Mouse (Mus musculus): ENCODE data around the gene Zdhhc8. TPM values are rescaled to one million over a fixed set of nuclear protein-coding genes. Genes with fewer than 3 reads are reported as not detected.

Gene Zdhhc8
- not detected in 2 replicates for polyA plus RNA-seq (2012; ENCODE audit: insufficient read depth, insufficient read length, low replicate concordance, missing spikeins)

DNA sequence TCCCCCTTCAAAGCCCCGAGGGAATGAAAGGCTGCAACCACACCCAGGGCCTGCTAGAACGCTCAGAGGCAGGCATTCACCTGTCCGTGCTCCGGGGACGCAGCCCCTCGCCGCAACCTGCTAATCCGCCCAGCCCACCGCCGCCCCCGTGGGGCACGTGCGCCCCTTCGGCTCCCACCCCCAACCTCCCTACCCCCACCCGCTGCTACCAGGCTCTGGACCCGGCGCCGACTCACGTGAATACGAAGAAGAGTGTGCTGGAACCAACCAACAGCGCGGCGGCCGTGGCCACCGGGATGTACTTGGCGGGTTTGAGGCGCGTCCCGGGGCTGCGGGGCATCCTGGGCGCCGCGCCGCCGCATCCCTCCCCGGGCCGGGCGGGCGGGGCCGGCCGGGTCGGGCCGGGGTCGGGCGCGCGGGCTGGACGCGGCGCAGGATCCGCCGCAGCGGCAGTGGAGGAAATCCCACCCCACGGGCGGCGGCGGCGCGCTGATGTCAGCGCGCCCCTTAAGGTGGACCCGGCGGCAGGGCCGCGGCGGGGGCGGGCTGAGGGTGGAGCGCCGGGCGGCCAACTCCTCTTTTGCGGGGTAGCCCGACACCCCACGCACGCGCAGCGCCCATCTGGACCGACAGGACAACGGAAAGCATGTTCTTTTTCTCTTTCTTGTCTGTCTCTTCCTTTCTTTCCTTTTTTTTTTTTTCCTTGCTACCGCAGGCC is at the start of gene Zdhhc8:
Gene Zdhhc8 (minus strand): TSS at position 466 of the 718 bp plus-strand sequence.
- Histone ChIP-seq H3K4me3 (ENCODE audit: insufficient read depth, low read depth, low read length) (peak within 1 kb of the TSS; percentile 61), H3K4me1 (ENCODE audit: control insufficient read depth, insufficient read depth, low read length) (peaks cover 35% of the 10 kb centered on the region), H3K27ac (ENCODE audit: insufficient read depth, low read depth, low read length) (peak within 1 kb of the TSS; percentile 94)
- under 1% methylated on average over 79 of the region's 79 CpGs for WGBS
- TF ChIP-seq POLR2A (IDR thresholded peaks at IDR 0.05; ENCODE audit: insufficient read depth, low read depth, low read length) (peak; percentile 22; the same call in 1 of the 2 replicates), CTCF (IDR thresholded peaks at IDR 0.05; ENCODE audit: insufficient read depth, low read depth, low read length) (no peak)

GRCm38 (mm10) chr16:18275166-18275565 is 40.2 kb upstream of the Zdhhc8 start:
- no peak overlapping the region for H3K4me3 ChIP-seq (ENCODE audit: insufficient read depth, low read depth, low read length)
- H3K4me1 ChIP-seq (ENCODE audit: control insufficient read depth, insufficient read depth, low read length), result no peaks in the 10 kb centered on the region
- TF ChIP-seq CTCF (IDR thresholded peaks at IDR 0.05; ENCODE audit: insufficient read depth, low read depth, low read length), result no peak
- no peak for TF ChIP-seq POLR2A (IDR thresholded peaks at IDR 0.05; ENCODE audit: insufficient read depth, low read depth, low read length)
- 50% methylated on average over 2 of the region's 2 CpGs for WGBS
- H3K27ac ChIP-seq (ENCODE audit: insufficient read depth, low read depth, low read length), result no peak overlapping the region

- no peaks in the 10 kb centered on the region for H3K4me1 ChIP-seq (ENCODE audit: control insufficient read depth, insufficient read depth, low read length)
- TF ChIP-seq CTCF (IDR thresholded peaks at IDR 0.05; ENCODE audit: insufficient read depth, low read depth, low read length) (no peak), POLR2A (IDR thresholded peaks at IDR 0.05; ENCODE audit: insufficient read depth, low read depth, low read length) (no peak)
- WGBS, result 80% methylated on average over 5 of the region's 5 CpGs
- no peak overlapping the region for H3K27ac ChIP-seq (ENCODE audit: insufficient read depth, low read depth, low read length)
- no peak overlapping the region for H3K4me3 ChIP-seq (ENCODE audit: insufficient read depth, low read depth, low read length)
Measured at GRCm38 (mm10) chr16:18268182-18268581, 33.2 kb upstream of the Zdhhc8 start.

GRCm38 (mm10) chr16:18265024-18265423 is 30.1 kb upstream of the Zdhhc8 start:
- TF ChIP-seq POLR2A (IDR thresholded peaks at IDR 0.05; ENCODE audit: insufficient read depth, low read depth, low read length), result no peak
- no peak for TF ChIP-seq CTCF (IDR thresholded peaks at IDR 0.05; ENCODE audit: insufficient read depth, low read depth, low read length)
- 83% methylated on average over 2 of the region's 2 CpGs for WGBS
- H3K4me1 ChIP-seq (ENCODE audit: control insufficient read depth, insufficient read depth, low read length), result no peaks in the 10 kb centered on the region
- H3K4me3 ChIP-seq (ENCODE audit: insufficient read depth, low read depth, low read length), result no peak overlapping the region
- H3K27ac ChIP-seq (ENCODE audit: insufficient read depth, low read depth, low read length), result no peak overlapping the region

GRCm38 (mm10) chr16:18258221-18258620 is 23.3 kb upstream of the Zdhhc8 start, which contains the start of gene Gm49776:
Gm49776 (minus strand) TSS chr16:18258321.
- H3K27ac ChIP-seq (ENCODE audit: insufficient read depth, low read depth, low read length), result no peak within 1 kb of the TSS
- H3K4me3 ChIP-seq (ENCODE audit: insufficient read depth, low read depth, low read length), result no peak within 1 kb of the TSS
- no peak for TF ChIP-seq POLR2A (IDR thresholded peaks at IDR 0.05; ENCODE audit: insufficient read depth, low read depth, low read length)
- TF ChIP-seq CTCF (IDR thresholded peaks at IDR 0.05; ENCODE audit: insufficient read depth, low read depth, low read length), result no peak
- whole genome bisulfite sequencing, result 88% methylated on average over 2 of the region's 2 CpGs
- H3K4me1 ChIP-seq (ENCODE audit: control insufficient read depth, insufficient read depth, low read length), result no peaks in the 10 kb centered on the region

- TF ChIP-seq POLR2A (IDR thresholded peaks at IDR 0.05; ENCODE audit: insufficient read depth, low read depth, low read length) (no peak), CTCF (IDR thresholded peaks at IDR 0.05; ENCODE audit: insufficient read depth, low read depth, low read length) (no peak)
- Histone ChIP-seq H3K27ac (ENCODE audit: insufficient read depth, low read depth, low read length) (no peak overlapping the region), H3K4me3 (ENCODE audit: insufficient read depth, low read depth, low read length) (no peak overlapping the region), H3K4me1 (ENCODE audit: control insufficient read depth, insufficient read depth, low read length) (peaks cover 15% of the 10 kb centered on the region)
- WGBS, result 88% methylated on average over 1 of the region's 1 CpGs
Measured at GRCm38 (mm10) chr16:18253866-18254265, 18.9 kb upstream of the Zdhhc8 start.

DNA sequence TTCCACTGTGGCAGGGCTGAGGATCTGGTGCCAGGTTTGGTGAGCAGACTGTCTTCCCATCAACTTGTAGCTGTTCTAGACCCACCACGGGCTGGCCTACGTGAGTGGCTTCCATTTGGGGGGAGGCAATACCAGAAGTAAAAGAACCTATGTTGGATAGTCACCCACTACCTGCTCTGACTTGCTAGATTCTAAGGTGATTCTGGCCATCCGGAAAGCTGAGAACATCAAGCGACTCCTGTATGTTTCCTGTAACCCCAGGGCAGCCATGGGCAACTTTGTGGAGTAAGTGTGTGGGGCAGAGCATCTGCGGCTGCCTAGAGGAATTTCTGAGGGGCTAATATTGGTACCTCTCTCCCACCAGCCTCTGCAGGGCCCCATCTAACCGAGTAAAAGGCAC is 17.8 kb upstream of the Zdhhc8 start:
- TF ChIP-seq POLR2A (IDR thresholded peaks at IDR 0.05; ENCODE audit: insufficient read depth, low read depth, low read length), result no peak
- TF ChIP-seq CTCF (IDR thresholded peaks at IDR 0.05; ENCODE audit: insufficient read depth, low read depth, low read length), result no peak
- H3K27ac ChIP-seq (ENCODE audit: insufficient read depth, low read depth, low read length), result no peak overlapping the region
- H3K4me1 ChIP-seq (ENCODE audit: control insufficient read depth, insufficient read depth, low read length), result peaks cover 18% of the 10 kb centered on the region
- WGBS, result 80% methylated on average over 6 of the region's 6 CpGs
- no peak overlapping the region for H3K4me3 ChIP-seq (ENCODE audit: insufficient read depth, low read depth, low read length)

DNA sequence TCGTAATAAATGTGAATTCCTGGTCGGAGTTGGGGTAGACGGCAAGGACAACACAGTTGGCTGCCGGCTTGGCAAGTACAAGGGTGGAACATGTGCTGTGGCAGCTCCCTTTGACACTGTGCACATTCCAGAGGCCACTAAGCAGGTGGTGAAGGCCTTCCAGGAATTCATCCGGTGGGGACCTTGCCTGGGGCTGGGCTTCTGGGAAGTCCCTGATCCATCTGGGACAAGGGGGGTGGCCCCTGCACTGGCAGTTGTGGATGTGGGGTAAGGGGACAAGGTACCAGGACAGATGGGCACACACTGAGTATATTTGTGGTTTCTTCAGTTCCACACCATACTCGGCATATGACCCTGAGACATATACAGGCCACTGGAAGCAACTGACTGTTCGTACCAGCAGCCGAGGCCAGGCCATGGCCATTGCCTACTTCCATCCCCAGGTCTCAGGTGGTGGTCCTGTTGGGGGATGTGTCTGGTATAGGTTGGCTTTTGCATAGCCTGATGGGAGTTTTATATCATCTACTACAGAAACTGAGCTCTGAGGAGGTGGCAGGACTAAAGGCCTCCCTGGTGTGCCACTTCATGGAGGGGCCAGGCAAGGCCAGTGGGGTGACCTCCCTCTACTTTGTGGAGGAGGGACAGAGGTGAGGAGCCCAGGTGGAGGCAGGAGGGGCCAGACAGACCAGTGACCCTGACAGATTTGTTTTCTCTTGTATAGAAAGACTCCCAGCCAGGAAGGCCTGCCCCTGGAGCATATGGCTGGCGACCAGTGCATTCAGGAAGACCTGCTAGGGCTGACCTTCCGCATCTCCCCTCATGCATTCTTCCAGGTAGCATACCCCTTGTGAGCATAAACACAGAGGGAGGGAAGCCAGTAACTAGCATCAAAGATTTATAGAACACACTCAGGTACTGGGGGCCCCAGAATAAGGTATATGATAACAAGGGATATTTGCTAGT is 16.2 kb upstream of the Zdhhc8 start:
- Histone ChIP-seq H3K4me3 (ENCODE audit: insufficient read depth, low read depth, low read length) (no peak overlapping the region), H3K4me1 (ENCODE audit: control insufficient read depth, insufficient read depth, low read length) (peaks cover 18% of the 10 kb centered on the region), H3K27ac (ENCODE audit: insufficient read depth, low read depth, low read length) (no peak overlapping the region)
- WGBS, result 63% methylated on average over 10 of the region's 10 CpGs
- TF ChIP-seq CTCF (IDR thresholded peaks at IDR 0.05; ENCODE audit: insufficient read depth, low read depth, low read length) (no peak), POLR2A (IDR thresholded peaks at IDR 0.05; ENCODE audit: insufficient read depth, low read depth, low read length) (no peak)
